Mouse (Mus musculus) skeletal muscle tissue, postnatal 0 days (tissue): ENCODE data around the gene Haus5. TPM values are rescaled to one million over a fixed set of nuclear protein-coding genes. Genes with fewer than 3 reads are reported as not detected.

Experiments used
- polyA plus RNA-seq: library from polyadenylated mRNA; unstranded; fragments of >200 nt; fragmentation: Nextera tagmentation; extraction: Ambion mirVana; gene quantifications from 2 replicates; pipeline ENCODE4 v1.2.1, GENCODE M21; 2015

Gene Haus5
- 7.5 and 9.5 TPM in 2 replicates for polyA plus RNA-seq

DNA sequence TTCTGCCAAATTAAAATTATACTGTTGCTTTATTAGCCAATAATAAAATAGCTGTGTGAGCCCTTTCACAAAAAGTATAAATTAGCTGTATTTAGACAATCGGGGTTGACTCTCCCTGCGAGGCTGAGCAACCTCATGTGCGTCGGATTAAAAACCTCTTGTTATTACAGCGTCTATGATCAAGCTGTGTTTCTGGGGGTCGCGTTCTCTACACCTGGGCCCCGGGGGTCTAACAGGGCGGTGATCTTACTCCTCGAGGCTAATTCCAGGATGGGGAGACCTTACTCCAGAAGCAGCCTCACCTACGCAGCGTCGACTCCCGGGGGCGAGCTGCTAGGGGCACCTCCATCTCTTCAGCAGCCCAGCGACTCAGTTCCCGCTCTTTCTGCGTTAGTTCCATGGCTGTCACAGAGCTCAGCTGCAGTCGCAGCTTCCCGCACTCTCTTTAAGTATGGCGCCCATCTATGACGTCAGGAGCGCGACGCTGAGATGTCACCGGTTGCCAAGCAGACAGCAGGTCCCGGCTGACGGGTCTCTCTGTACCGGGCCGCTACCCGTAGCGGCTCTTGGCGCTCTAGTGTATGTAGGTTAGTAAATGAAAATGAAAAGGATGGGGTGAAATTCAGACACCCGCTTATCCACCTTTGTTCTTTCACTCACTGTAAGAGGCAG, at the start of gene Haus5:
Gene Haus5 (minus strand): TSS at position 466 of the 672 bp plus-strand sequence.

DNA sequence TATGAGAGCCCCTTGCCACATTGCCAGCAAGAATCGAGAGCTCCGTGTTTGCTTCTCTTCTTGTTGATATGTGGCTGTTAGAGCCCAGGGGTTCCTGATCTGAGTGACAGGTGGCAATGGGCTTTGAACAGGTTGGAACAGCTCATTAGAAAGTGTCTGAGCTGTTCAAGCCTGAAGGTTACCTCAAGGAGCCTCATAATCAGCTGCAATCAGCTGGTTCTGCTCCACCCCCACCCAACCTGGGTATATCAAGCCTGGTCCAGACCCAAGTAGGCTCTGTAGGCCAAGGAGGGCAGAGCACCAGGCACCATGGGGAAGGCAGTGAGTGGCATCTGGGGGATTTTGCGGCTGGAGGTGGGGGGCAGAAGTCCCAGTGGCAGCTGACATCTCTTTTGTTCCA, 47.1 kb upstream of the Haus5 start, which contains the start of gene Atp4a:
Gene Atp4a (plus strand): TSS at position 268 of the 400 bp plus-strand sequence.

DNA sequence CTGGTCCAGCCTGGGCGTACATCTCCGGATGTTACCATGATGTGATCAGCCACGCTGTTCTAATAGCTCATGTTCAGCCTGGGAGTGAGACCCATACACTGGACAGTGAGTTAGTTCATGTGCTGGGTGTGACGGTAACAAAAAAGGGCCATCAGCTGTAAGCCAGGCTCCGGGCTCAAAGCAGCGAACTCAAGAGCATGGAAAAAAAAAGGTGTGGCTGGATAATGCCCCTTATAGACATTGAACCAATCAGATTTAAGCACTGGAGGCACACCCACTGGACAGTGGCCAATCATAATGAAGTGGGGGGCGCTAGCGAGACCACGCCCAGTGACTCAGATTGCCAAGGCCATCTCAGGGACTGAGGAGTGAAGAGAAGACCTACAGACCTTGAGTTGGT, 33.8 kb upstream of the Haus5 start, which contains the start of gene 2200002J24Rik:
Gene 2200002J24Rik (plus strand): TSS at position 338 of the 400 bp plus-strand sequence.

DNA sequence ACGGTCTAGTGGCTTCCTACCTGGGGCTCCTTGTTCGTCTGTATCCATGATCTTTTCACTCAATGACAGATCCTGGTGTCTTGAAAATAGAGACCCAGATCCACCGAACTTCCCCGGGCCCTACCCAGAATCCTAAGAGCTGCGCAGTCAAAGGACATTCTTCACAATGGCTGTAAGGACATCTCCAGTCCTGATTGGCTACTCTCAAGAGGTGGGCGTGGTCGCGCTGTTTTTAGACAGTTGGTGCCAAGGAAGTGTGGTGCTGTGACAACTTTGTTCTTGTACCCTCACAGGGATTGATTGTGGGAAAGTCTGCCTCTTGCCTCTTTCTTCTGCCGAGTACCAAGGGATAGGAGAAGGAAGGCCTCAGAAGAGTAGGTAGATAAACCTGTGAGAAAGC, 6.7 kb upstream of the Haus5 start, which contains the start of gene Pmis2:
Gene Pmis2 (minus strand): TSS at position 126 of the 400 bp plus-strand sequence.

DNA sequence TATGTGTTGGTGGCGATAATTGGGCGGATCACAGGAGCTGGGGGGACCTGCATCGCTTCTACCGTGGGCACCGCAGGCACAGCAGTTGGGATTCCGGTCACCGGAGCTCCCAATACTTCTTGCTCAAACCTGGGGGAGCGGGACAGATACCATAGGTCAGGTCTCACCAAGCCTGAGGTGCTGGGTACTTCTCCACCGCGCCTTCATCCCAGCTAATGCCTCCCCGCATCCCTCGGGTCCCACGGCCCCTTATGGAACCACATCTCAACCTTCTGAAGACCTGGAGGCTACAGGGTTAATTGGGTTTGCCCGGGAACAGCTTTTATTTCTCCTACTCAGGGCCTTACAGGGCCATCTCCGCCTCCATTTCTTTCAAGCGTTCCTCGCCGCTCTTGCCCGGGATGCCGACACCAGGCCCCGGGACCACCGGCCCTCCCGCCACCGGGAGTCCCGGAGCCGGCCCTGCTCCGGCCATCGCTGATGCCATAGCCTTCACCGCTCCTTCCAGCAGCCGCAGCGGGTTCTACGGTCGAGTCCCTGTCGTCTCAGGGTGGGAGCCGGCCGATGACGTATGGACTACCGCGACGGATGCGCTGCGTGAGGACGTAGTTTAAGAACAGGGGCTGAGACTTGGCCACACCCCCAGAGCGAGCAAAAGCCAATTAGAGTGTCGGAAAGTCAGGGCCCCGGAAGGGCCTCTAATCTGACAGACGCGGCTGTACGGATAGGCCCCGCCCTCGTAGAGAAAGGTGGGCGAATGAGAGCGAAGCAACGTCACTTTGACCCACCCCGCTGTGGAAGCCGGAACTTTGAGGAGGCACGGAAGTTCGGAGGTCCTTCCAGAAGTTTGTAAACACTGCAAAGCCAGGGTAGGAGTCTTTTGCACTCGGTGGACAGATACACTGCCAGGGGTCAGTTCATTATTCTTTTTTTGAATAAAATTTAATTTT, 14.9 kb downstream of the Haus5 start, which contains the start of gene Rbm42:
Gene Rbm42 (minus strand): TSS at position 727 of the 950 bp plus-strand sequence.

DNA sequence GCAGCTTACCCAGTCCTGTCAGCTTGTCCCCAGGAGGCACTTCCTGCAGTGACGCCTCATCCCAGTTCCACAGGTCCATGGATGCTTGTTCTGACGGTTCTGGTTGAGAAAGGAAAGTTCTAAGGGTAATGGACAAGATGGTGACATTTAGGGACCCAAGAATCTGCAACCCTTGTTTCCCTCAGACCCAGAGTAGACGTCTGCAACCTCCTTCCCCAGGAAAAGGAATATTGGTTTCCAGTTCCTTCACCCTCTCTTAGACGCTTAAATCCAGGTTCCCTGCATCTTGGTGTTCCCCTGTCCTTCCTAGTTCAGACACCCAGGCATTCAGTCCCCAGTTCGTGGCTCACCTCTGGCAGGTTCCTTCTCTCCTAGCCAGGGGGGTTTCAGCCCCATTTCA, 29.0 kb downstream of the Haus5 start, which contains the start of gene Etv2:
Gene Etv2 (minus strand): TSS at position 101 of the 400 bp plus-strand sequence.

DNA sequence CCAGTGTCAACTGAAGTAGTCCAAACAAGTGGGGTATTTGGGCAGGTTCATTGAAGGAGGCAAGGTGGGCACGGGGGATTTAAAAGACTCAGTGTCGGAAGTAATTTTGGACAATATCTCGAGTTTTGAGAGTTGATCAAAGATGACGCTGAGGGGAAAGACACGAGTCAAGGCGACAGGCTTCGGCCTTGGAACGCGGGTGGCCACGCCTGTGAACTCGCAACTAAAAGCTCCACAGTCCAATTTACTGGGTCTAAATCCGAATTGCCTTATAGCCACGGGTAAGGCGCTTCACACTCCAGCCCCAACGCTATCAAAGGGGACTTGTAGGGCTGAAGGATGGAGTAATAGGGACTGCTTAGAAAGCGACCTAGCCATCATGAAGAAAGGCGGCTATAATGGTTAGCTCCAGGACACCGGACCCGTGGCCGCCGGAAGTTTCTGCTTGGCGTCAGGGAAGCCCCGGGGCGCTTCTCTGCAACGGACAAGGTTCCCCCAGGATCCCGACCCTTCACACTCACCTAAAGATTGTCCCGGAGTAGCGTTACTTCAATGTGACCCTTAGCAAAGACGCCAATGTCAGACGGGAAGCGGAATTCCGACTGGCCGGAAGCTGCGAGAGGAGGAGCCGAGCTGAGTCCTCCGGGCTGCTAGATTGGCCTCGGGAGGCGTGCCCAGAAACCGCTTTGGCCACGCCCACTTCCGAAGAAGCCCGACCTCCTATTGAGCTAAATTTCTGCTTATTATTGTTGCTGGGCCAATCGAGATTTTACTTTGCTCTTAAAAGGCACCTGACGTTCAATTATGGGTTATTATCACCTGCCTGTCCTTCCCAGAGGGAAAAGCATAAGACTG, 39.0 kb downstream of the Haus5 start, which contains the start of gene Cox6b1:
Gene Cox6b1 (minus strand): TSS at position 622 of the 855 bp plus-strand sequence.

DNA sequence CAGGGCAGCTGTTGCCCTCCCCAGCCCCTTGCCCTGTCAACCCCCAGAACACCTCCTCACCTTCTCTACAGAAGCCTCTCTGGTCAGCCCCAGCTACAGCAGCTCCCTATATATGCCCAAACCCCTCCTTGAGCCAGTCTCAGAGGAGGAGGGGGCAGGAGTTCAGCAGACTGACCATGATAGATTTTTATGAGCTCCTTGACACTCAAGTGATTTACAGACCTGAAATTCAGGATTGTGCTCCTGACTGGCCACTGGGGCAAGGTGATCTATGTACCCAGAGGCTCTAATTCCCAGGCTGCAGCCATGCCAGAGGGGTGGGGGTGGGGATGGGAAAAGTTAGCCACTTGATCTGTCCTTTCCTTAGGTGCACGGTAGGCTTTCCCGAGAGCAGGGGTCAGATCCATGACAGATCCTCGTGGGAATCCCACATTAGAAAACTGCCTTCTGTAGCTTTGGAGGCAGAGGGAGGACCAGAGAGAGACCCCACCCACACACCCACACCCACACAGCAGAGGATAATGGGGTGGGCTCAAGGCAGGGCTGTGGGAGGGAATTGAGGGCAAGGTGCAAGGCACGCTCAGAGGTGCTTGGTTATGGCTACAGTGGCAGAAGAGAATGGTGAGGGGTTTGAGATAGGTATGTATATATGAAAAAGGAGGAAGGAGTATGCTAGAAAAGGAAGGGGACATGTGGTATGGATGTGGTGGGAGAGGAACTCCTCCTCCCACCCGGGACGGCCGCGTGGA, 52.0 kb downstream of the Haus5 start, which contains the start of gene Upk1a:
Gene Upk1a (minus strand): TSS at position 194 of the 749 bp plus-strand sequence.

Other genes with a start within 250 kb of the Haus5 start
- gene Hcst, start 245.1 kb downstream of the Haus5 start, polyA plus RNA-seq: 2.9 and 3.6 TPM in 2 replicates
- gene Nfkbid, start 243.3 kb downstream of the Haus5 start, polyA plus RNA-seq: 0.27 and 0.44 TPM in 2 replicates
- 2.2 and 2.6 TPM in 2 replicates for gene Aplp1, start 219.5 kb downstream of the Haus5 start, polyA plus RNA-seq
- 0.09 and 0.23 TPM in 2 replicates for gene Kirrel2, start 207.3 kb downstream of the Haus5 start, polyA plus RNA-seq
- 0.10 TPM in 1 of 2 replicates, not detected in the other for gene Nphs1, start 206.7 kb downstream of the Haus5 start, polyA plus RNA-seq
- 0.07 TPM in 1 of 2 replicates, not detected in the other for gene Prodh2, start 171.4 kb downstream of the Haus5 start, polyA plus RNA-seq
- gene Arhgap33, start 129.9 kb downstream of the Haus5 start, polyA plus RNA-seq: 1.6 and 1.7 TPM in 2 replicates
- gene Hspb6, start 112.8 kb downstream of the Haus5 start, polyA plus RNA-seq: 249 and 337 TPM in 2 replicates
- gene Proser3, start 112.7 kb downstream of the Haus5 start, polyA plus RNA-seq: 3.3 TPM in 2 replicates
- 27.5 and 27.9 TPM in 2 replicates for gene Lin37, start 105.2 kb downstream of the Haus5 start, polyA plus RNA-seq
- gene U2af1l4, start 101.7 kb downstream of the Haus5 start, polyA plus RNA-seq: 84.5 and 85.4 TPM in 2 replicates
- gene Gm49396, start 101.7 kb downstream of the Haus5 start, polyA plus RNA-seq: 3.2 and 3.3 TPM in 2 replicates
- gene Psenen, start 101.4 kb downstream of the Haus5 start, polyA plus RNA-seq: 120 and 135 TPM in 2 replicates
- gene Igflr1, start 99.6 kb downstream of the Haus5 start, polyA plus RNA-seq: 0.66 and 1.7 TPM in 2 replicates
- gene Kmt2b, start 76.3 kb downstream of the Haus5 start, polyA plus RNA-seq: 3.0 and 3.9 TPM in 2 replicates
- 0.10 and 0.15 TPM in 2 replicates for gene Zbtb32, start 66.1 kb downstream of the Haus5 start, polyA plus RNA-seq
- gene Upk1a, start 52.1 kb downstream of the Haus5 start, polyA plus RNA-seq: 0.39 and 0.53 TPM in 2 replicates
- 1,910 and 2,111 TPM in 2 replicates for gene Cox6b1, start 38.8 kb downstream of the Haus5 start, polyA plus RNA-seq
- not detected in 2 replicates for gene Etv2, start 29.1 kb downstream of the Haus5 start, polyA plus RNA-seq
- gene Rbm42, start 14.7 kb downstream of the Haus5 start, polyA plus RNA-seq: 65.4 and 67.4 TPM in 2 replicates
- gene Pmis2, start 6.6 kb upstream of the Haus5 start, polyA plus RNA-seq: not detected in 2 replicates
- gene 2200002J24Rik, start 33.9 kb upstream of the Haus5 start, polyA plus RNA-seq: 0.33 TPM in 1 of 2 replicates, not detected in the other
- 0.15 and 0.22 TPM in 2 replicates for gene Atp4a, start 47.2 kb upstream of the Haus5 start, polyA plus RNA-seq
- 227 and 250 TPM in 2 replicates for gene Tmem147, start 64.5 kb upstream of the Haus5 start, polyA plus RNA-seq
- 0.21 TPM in 1 of 2 replicates, not detected in the other for gene Gapdhs, start 78.7 kb upstream of the Haus5 start, polyA plus RNA-seq
- 0.45 and 25.6 TPM in 2 replicates for gene Sbsn, start 86.5 kb upstream of the Haus5 start, polyA plus RNA-seq
- gene Dmkn, start 98.8 kb upstream of the Haus5 start, polyA plus RNA-seq: 0.51 and 65.3 TPM in 2 replicates
- 8.3 and 219 TPM in 2 replicates for gene Krtdap, start 122.9 kb upstream of the Haus5 start, polyA plus RNA-seq
- gene Ffar2, start 158.8 kb upstream of the Haus5 start, polyA plus RNA-seq: 1.0 and 6.6 TPM in 2 replicates
- gene Ffar3, start 191.2 kb upstream of the Haus5 start, polyA plus RNA-seq: not detected in 2 replicates
- gene Ffar1, start 196.6 kb upstream of the Haus5 start, polyA plus RNA-seq: not detected in 2 replicates
- 0.24 and 0.33 TPM in 2 replicates for gene Cd22, start 215.3 kb upstream of the Haus5 start, polyA plus RNA-seq
- gene Mag, start 249.9 kb upstream of the Haus5 start, polyA plus RNA-seq: 2.2 and 2.4 TPM in 2 replicates